Mouse (Mus musculus): ENCODE data around the gene Cfap97d1. TPM values are rescaled to one million over a fixed set of nuclear protein-coding genes. Genes with fewer than 3 reads are reported as not detected.

Gene Cfap97d1
- polyA plus RNA-seq, 1 experiment, result not detected

- TF ChIP-seq CTCF (IDR thresholded peaks at IDR 0.05; ENCODE audit: insufficient read depth, low read length) (no peak), POLR2A (IDR thresholded peaks at IDR 0.05; ENCODE audit: borderline replicate concordance, extremely low read depth, low read depth, low read length) (no peak)
- Histone ChIP-seq H3K4me3 (replicated peaks; ENCODE audit: extremely low read depth, low read depth, low read length) (no peak overlapping the region), H3K4me1 (ENCODE audit: control insufficient read depth, insufficient read depth, low read length) (no peaks in the 10 kb centered on the region)
- WGBS, result 76% methylated on average over 6 of the region's 6 CpGs
- no peak for DNase-seq
Measured at GRCm38 (mm10) chr11:102015472-102015871, 31.4 kb downstream of the Cfap97d1 start.

- TF ChIP-seq CTCF (IDR thresholded peaks at IDR 0.05; ENCODE audit: insufficient read depth, low read length) (no peak), POLR2A (IDR thresholded peaks at IDR 0.05; ENCODE audit: borderline replicate concordance, extremely low read depth, low read depth, low read length) (no peak)
- Histone ChIP-seq H3K4me1 (ENCODE audit: control insufficient read depth, insufficient read depth, low read length) (no peaks in the 10 kb centered on the region), H3K4me3 (replicated peaks; ENCODE audit: extremely low read depth, low read depth, low read length) (no peak overlapping the region)
- no peak for DNase-seq
- WGBS, result 92% methylated on average over 1 of the region's 1 CpGs
Measured at GRCm38 (mm10) chr11:102016136-102016535, 32.1 kb downstream of the Cfap97d1 start.

- Histone ChIP-seq H3K4me3 (replicated peaks; ENCODE audit: extremely low read depth, low read depth, low read length) (no peak overlapping the region), H3K4me1 (ENCODE audit: control insufficient read depth, insufficient read depth, low read length) (no peaks in the 10 kb centered on the region)
- no peak for DNase-seq
- TF ChIP-seq CTCF (IDR thresholded peaks at IDR 0.05; ENCODE audit: insufficient read depth, low read length), result no peak
- no peak for TF ChIP-seq POLR2A (IDR thresholded peaks at IDR 0.05; ENCODE audit: borderline replicate concordance, extremely low read depth, low read depth, low read length)
- WGBS, result 73% methylated on average over 9 of the region's 9 CpGs
Measured at GRCm38 (mm10) chr11:102019736-102020135, 35.7 kb downstream of the Cfap97d1 start.

GRCm38 (mm10) chr11:102021196-102021595 is 37.1 kb downstream of the Cfap97d1 start:
- DNase-seq, result no peak
- Histone ChIP-seq H3K4me3 (replicated peaks; ENCODE audit: extremely low read depth, low read depth, low read length) (no peak overlapping the region), H3K4me1 (ENCODE audit: control insufficient read depth, insufficient read depth, low read length) (no peaks in the 10 kb centered on the region)
- 85% methylated on average over 5 of the region's 5 CpGs for WGBS
- no peak for TF ChIP-seq POLR2A (IDR thresholded peaks at IDR 0.05; ENCODE audit: borderline replicate concordance, extremely low read depth, low read depth, low read length)
- no peak for TF ChIP-seq CTCF (IDR thresholded peaks at IDR 0.05; ENCODE audit: insufficient read depth, low read length)

GRCm38 (mm10) chr11:102023406-102023805 is 39.3 kb downstream of the Cfap97d1 start:
- no peak for TF ChIP-seq POLR2A (IDR thresholded peaks at IDR 0.05; ENCODE audit: borderline replicate concordance, extremely low read depth, low read depth, low read length)
- TF ChIP-seq CTCF (IDR thresholded peaks at IDR 0.05; ENCODE audit: insufficient read depth, low read length), result no peak
- WGBS, result 80% methylated on average over 13 of the region's 13 CpGs
- no peak for DNase-seq
- no peaks in the 10 kb centered on the region for H3K4me1 ChIP-seq (ENCODE audit: control insufficient read depth, insufficient read depth, low read length)
- no peak overlapping the region for H3K4me3 ChIP-seq (replicated peaks; ENCODE audit: extremely low read depth, low read depth, low read length)

GRCm38 (mm10) chr11:102024084-102024758 is 40.1 kb downstream of the Cfap97d1 start:
- 89% methylated on average over 6 of the region's 6 CpGs for WGBS
- no peak for DNase-seq
- Histone ChIP-seq H3K4me1 (ENCODE audit: control insufficient read depth, insufficient read depth, low read length) (no peaks in the 10 kb centered on the region), H3K4me3 (replicated peaks; ENCODE audit: extremely low read depth, low read depth, low read length) (no peak overlapping the region)
- TF ChIP-seq POLR2A (IDR thresholded peaks at IDR 0.05; ENCODE audit: borderline replicate concordance, extremely low read depth, low read depth, low read length) (no peak), CTCF (IDR thresholded peaks at IDR 0.05; ENCODE audit: insufficient read depth, low read length) (no peak)

GRCm38 (mm10) chr11:102024875-102025274 is 40.8 kb downstream of the Cfap97d1 start:
- no peak overlapping the region for H3K4me3 ChIP-seq (replicated peaks; ENCODE audit: extremely low read depth, low read depth, low read length)
- no peak for DNase-seq
- H3K4me1 ChIP-seq (ENCODE audit: control insufficient read depth, insufficient read depth, low read length), result no peaks in the 10 kb centered on the region
- 95% methylated on average over 4 of the region's 4 CpGs for WGBS
- TF ChIP-seq POLR2A (IDR thresholded peaks at IDR 0.05; ENCODE audit: borderline replicate concordance, extremely low read depth, low read depth, low read length) (no peak), CTCF (IDR thresholded peaks at IDR 0.05; ENCODE audit: insufficient read depth, low read length) (no peak)

- TF ChIP-seq POLR2A (IDR thresholded peaks at IDR 0.05; ENCODE audit: borderline replicate concordance, extremely low read depth, low read depth, low read length) (no peak), CTCF (IDR thresholded peaks at IDR 0.05; ENCODE audit: insufficient read depth, low read length) (no peak)
- DNase-seq, result no peak
- 53% methylated on average over 7 of the region's 7 CpGs for WGBS
- Histone ChIP-seq H3K4me1 (ENCODE audit: control insufficient read depth, insufficient read depth, low read length) (no peaks in the 10 kb centered on the region), H3K4me3 (replicated peaks; ENCODE audit: extremely low read depth, low read depth, low read length) (no peak overlapping the region)
Measured at GRCm38 (mm10) chr11:102025354-102025753, 41.3 kb downstream of the Cfap97d1 start.

GRCm38 (mm10) chr11:102025991-102026660 is 42.0 kb downstream of the Cfap97d1 start:
- no peak for DNase-seq

More at GRCm38 (mm10) chr11:102025991-102026660, 42.0 kb downstream of the Cfap97d1 start:
- WGBS, result 7% methylated on average over 23 of the region's 23 CpGs
- Histone ChIP-seq H3K4me1 (ENCODE audit: control insufficient read depth, insufficient read depth, low read length) (no peaks in the 10 kb centered on the region), H3K4me3 (replicated peaks; ENCODE audit: extremely low read depth, low read depth, low read length) (peak overlapping the region; percentile 79)
- TF ChIP-seq POLR2A (IDR thresholded peaks at IDR 0.05; ENCODE audit: borderline replicate concordance, extremely low read depth, low read depth, low read length), result no peak
- no peak for TF ChIP-seq CTCF (IDR thresholded peaks at IDR 0.05; ENCODE audit: insufficient read depth, low read length)

All from lung, adult 2 months (tissue).